Mouse (Mus musculus) gastrocnemius, postnatal 10 days (tissue): ENCODE data around the gene Slc35g2. TPM values are rescaled to one million over a fixed set of nuclear protein-coding genes. Genes with fewer than 3 reads are reported as not detected.
A peak's percentile ranks its signal among the peaks of the same experiment; 100 is the strongest.

Source experiments
- DNase-seq: peaks from one replicate; pipeline ENCODE4 v3.0.0; 2021; ENCODE audit warnings: mixed read lengths
- total RNA-seq, 2 experiments: library from RNA; stranded (reverse); gene quantifications; 2 replicates each; pipeline ENCODE4 v1.2.3; 2021

The Slc35g2 gene
- total RNA-seq, 2 experiments from 2014 or later = 0.68 to 0.70 TPM

DNA sequence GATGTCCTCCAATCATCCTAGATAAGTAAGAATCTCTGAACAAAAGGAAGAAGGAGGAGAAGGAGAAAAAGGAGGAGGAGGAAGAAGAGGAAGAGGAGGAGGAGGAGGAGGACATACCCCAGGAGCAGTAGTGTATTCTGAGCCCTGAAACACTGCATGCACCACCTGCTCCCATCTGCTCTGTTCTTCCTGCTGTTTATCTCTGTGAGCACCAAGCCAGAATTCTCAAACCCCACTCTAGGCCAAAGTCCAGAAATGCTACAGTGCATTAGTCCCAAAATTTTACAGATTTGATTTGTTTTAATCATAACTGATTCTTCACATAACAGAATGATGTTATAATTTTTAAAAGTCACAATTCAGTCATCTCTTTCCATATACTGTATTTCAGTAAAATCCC is 11.9 kb downstream of the Slc35g2 start:
- DNase-seq = no peak

GRCm38 (mm10) chr9:100558023-100558573 is 12.8 kb downstream of the Slc35g2 start:
- no peak for DNase-seq

- DNase-seq = no peak
These were observed 15.2 kb downstream of the Slc35g2 start for GRCm38 (mm10) chr9:100555686-100556085.

- DNase-seq = no peak
These were observed 22.6 kb downstream of the Slc35g2 start for GRCm38 (mm10) chr9:100548313-100548712.

- peak; percentile 11 for DNase-seq
These were observed 24.3 kb downstream of the Slc35g2 start for GRCm38 (mm10) chr9:100546594-100546910.

DNA sequence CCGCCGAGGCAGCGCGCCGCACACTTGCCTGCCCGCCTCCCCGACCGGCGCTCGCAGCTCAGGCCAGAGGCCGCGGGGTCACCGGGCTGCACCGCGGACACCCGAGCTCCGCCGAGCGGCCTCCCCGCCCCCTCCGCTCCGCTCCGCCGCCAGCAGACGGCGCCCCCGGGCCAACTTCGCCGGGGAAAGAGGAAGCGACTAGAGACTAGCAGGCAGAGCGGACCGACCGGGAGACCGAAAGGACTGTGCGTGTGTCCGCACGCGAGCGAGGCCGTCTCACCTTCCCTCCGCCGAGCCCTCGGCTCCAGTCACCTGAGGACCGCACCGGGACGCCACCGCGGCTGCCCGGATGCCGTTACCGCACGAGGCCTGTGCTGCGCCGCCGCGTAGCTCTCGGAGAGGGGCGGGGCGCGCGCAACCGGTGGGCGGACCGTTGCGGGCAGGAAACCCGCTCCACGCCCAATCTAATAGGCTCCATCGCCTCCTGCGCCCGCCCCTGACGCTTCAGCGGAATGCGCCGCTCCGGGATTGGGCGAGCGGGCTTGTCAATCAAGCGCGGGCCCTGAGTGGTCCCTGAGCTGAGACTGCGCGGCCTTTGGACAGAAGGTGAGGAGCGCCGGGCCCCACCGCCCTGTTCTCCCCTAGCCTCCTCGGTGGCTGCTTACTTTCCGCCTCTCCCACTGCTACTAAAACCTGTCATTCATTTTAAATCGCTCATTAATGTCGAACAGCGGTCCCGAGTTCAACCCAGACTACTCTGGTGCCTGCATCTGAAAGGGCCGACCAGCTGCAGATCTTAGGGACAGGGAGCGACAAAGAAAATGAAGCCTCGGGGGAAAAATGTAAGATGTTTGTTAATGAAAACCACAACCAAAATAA is 24.9 kb downstream of the Slc35g2 start, which contains the start of gene Nck1:
TSS of gene Nck1 (minus strand) at position 420 of the 879 bp plus-strand sequence.
- peak; percentile 99 for DNase-seq

- no peak for DNase-seq
These were observed 25.8 kb downstream of the Slc35g2 start for GRCm38 (mm10) chr9:100544948-100545714.

GRCm38 (mm10) chr9:100535618-100536262 is 35.1 kb downstream of the Slc35g2 start:
- DNase-seq = no peak

- no peak for DNase-seq
These were observed 36.2 kb downstream of the Slc35g2 start for GRCm38 (mm10) chr9:100534686-100535085.

- DNase-seq = no peak
These were observed 37.9 kb downstream of the Slc35g2 start for GRCm38 (mm10) chr9:100532847-100533505.

- no peak for DNase-seq
These were observed 39.6 kb downstream of the Slc35g2 start for GRCm38 (mm10) chr9:100531296-100531695.

GRCm38 (mm10) chr9:100525225-100525624 is 45.7 kb downstream of the Slc35g2 start:
- no peak for DNase-seq

GRCm38 (mm10) chr9:100522029-100522428 is 48.9 kb downstream of the Slc35g2 start:
- DNase-seq = no peak

- DNase-seq = peak; percentile 26
These were observed 50.3 kb downstream of the Slc35g2 start for GRCm38 (mm10) chr9:100520586-100520985.

- no peak for DNase-seq
These were observed 50.9 kb downstream of the Slc35g2 start for GRCm38 (mm10) chr9:100520012-100520411.

GRCm38 (mm10) chr9:100507581-100507980 is 63.3 kb downstream of the Slc35g2 start:
- no peak for DNase-seq

GRCm38 (mm10) chr9:100506652-100507051 is 64.2 kb downstream of the Slc35g2 start:
- DNase-seq = peak; percentile 56

DNA sequence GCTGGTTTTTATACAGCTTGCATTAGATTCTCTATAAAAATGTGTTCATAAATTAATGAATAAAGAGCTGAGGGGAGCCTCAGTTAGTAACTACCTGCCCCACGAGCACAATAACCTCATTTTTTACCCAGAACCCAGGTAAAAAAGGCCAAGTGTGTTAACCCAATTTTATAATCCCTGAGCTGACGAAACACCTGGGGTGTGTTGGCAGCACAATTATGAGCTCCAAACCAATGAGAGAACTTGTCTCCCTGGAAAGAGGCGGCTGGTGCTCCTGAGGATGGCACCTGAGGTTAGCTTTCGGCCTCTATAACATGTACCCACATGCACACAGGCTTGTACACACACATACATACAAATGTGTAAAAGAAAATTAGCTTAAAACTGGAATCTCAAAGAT is 65.4 kb downstream of the Slc35g2 start:
- no peak for DNase-seq
